Mouse (Mus musculus) thymus, adult 2 months (tissue): Measurements from ENCODE around the gene Pappa2. TPM values are rescaled to one million over a fixed set of nuclear protein-coding genes. Genes with fewer than 3 reads are reported as not detected.

Experiments
- DNase-seq: peaks from one replicate; pipeline ENCODE4 v3.0.0; 2021
- H3K27ac ChIP-seq: fragments of 200-500 bp; 2 replicates; pipeline ENCODE4 v1.5.1; 2012; ENCODE audit warnings: low read length, control low read depth; ENCODE audit not compliant: control insufficient read depth, insufficient read depth
- H3K27me3 ChIP-seq: fragments of 200-500 bp; 2 replicates; pipeline ENCODE4 v1.6.1; 2012; ENCODE audit warnings: mild to moderate bottlenecking, low read length, moderate library complexity, mixed read lengths; ENCODE audit not compliant: control insufficient read depth, insufficient read depth
- H3K36me3 ChIP-seq: fragments of 200-500 bp; 2 replicates; pipeline ENCODE4 v1.6.1; 2012; ENCODE audit warnings: mild to moderate bottlenecking, low read length, moderate library complexity; ENCODE audit not compliant: control insufficient read depth, insufficient read depth
- H3K4me1 ChIP-seq: fragments of 200-500 bp; replicated peaks from 2 replicates; pipeline ENCODE4 v1.6.1; 2012; ENCODE audit warnings: low read length; ENCODE audit not compliant: control insufficient read depth, insufficient read depth
- H3K4me3 ChIP-seq: fragments of 200-500 bp; 2 replicates; pipeline ENCODE4 v1.5.1; 2012; ENCODE audit warnings: mild to moderate bottlenecking, low read length, control low read depth, moderate library complexity; ENCODE audit not compliant: control insufficient read depth, insufficient read depth
- CTCF ChIP-seq: fragments of 200-500 bp; IDR thresholded peaks from 2 replicates; pipeline ENCODE4 v1.5.1; 2012; ENCODE audit warnings: mild to moderate bottlenecking, control low read depth, low read length, moderate library complexity, borderline replicate concordance; ENCODE audit not compliant: control insufficient read depth, poor library complexity, insufficient read depth; ENCODE audit errors: extremely low read depth
- POLR2A ChIP-seq: fragments of 200-500 bp; IDR thresholded peaks from 2 replicates; pipeline ENCODE4 v1.6.1; 2012; ENCODE audit warnings: mild to moderate bottlenecking, low read length, control low read depth, moderate library complexity; ENCODE audit not compliant: control insufficient read depth, poor library complexity, insufficient read depth; ENCODE audit errors: extremely low read depth
- WGBS: fragments of 180-500 bp; shearing (Covaris S2); methylation state at CpG from one replicate; pipeline ENCODE4 v1.1.7; 2018; 5-methylcytosine and 5-hydroxymethylcytosine counted together
- polyA plus RNA-seq: library from polyadenylated mRNA; depleted of rRNA; stranded (reverse); fragments of >200 nt; gene quantifications from 2 replicates; pipeline ENCODE4 v1.2.3, GENCODE M21; 2012

The Pappa2 gene
- polyA plus RNA-seq, 1 experiment: 0.62 TPM

DNA sequence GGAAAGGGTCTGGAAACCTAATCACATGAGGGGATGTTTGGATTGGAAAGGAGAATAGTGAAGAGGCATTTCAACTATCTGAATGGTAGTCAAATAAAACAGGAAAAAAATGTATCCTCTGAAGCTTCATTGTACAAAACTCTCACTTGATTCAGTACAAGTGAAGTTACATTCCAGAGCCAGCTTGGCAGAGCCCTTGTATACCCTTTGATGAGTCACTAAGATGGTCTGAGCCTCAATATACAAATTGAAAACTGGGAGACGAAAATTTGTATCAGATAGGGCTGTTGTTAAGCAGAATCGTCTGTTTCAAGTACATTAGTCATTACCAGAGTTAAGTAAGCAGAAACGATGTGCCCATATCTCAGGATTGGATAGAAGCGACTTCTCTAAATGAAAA, 143.1 kb downstream of the Pappa2 start:
- no peaks in the 10 kb centered on the region for H3K4me1 ChIP-seq
- no peak overlapping the region for H3K27ac ChIP-seq
- H3K36me3 ChIP-seq: no peaks in the 10 kb centered on the region
- 84% methylated on average over 4 of the region's 4 CpGs for WGBS
- H3K4me3 ChIP-seq: no peak overlapping the region
- H3K27me3 ChIP-seq: no peaks in the 10 kb centered on the region
- TF ChIP-seq POLR2A (no peak), CTCF (no peak)
- DNase-seq: no peak

DNA sequence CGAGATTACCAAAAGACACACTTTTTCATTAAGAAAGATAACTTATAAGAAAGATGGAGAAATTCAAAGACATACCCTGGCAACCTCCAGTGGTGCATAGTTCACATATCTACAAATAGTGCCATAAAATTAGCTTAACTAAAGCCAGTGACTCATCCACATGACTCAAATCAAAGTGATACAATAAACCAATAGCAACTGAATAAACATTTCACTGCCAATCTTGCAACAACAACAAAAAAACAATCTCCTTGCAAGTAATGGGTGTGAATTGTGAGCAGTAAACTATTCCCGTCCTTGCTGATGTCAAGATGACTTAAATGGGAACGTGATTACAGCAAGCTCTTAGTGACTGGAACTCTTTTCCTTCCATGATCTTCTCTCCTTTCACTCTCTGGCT, 150.1 kb downstream of the Pappa2 start:
- H3K4me1 ChIP-seq: no peaks in the 10 kb centered on the region
- H3K27ac ChIP-seq: no peak overlapping the region
- no peaks in the 10 kb centered on the region for H3K36me3 ChIP-seq
- H3K4me3 ChIP-seq: no peak overlapping the region
- no peak for TF ChIP-seq POLR2A
- TF ChIP-seq CTCF: no peak
- WGBS: 73% methylated on average over 3 of the region's 3 CpGs
- no peaks in the 10 kb centered on the region for H3K27me3 ChIP-seq
- DNase-seq: no peak

DNA sequence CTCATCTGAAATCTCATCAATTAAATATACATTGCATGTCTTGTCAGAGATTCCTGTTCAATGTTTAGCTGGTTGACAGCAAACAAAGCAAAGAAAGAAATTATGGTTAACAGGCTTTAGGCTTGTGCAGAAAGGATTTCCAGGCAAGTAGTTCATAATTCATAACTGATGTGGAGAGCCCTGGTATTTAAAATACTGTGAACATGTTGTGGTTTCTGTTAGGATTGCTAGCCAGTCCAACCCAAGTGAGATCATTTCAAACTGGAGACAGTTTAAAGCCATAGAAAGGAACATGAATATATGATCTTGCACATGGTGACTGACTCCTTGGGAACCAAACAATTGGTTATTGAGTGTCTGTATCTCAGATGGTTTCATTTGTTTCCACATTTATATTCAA, 152.4 kb downstream of the Pappa2 start:
- no peak for TF ChIP-seq POLR2A
- TF ChIP-seq CTCF: no peak
- no peaks in the 10 kb centered on the region for H3K4me1 ChIP-seq
- H3K4me3 ChIP-seq: no peak overlapping the region
- no peaks in the 10 kb centered on the region for H3K27me3 ChIP-seq
- H3K27ac ChIP-seq: no peak overlapping the region
- no peak for DNase-seq
- H3K36me3 ChIP-seq: no peaks in the 10 kb centered on the region

DNA sequence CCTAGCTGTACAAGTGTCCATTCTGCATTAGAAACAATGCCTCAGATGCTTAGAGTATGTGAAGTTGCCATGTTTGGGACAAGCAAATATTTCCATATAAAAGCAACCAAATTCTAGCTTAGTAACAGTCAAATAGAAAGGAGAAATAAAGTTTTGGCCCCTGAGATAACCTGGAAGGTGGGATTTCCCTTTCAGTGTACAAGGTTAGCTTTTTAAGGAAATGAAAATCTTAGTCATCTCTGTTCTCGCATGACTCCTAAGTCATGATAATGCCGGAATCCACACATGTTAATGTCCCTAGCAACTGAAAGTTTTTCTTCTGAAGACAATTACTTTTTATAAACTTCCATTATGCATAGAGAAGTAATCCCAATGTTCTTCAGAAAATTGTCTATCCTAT, 160.6 kb downstream of the Pappa2 start:
- H3K27ac ChIP-seq: no peak overlapping the region
- no peak for DNase-seq

DNA sequence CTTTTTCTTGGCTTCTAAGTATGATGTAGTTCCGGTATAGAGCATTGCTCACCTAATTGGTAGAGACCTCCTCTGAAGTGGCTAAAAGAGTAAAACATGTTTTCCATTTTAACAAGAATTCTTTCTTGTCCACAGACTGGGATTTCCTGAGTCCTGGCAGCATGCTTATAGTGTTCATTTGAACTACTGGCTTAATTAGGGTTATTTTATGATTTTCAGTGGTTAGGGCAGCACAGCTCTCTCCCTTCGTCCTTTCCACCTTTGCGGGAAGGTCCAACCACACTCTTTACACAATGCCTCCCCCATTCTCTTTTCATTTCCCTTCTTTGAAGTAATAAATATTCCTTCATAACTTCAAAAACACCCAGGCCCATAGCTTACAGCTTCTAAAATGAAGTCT, 163.8 kb downstream of the Pappa2 start:
- TF ChIP-seq POLR2A (no peak), CTCF (no peak)
- H3K4me3 ChIP-seq: no peak overlapping the region
- no peaks in the 10 kb centered on the region for H3K36me3 ChIP-seq
- DNase-seq: no peak
- no peaks in the 10 kb centered on the region for H3K4me1 ChIP-seq
- WGBS: 89% methylated on average over 3 of the region's 3 CpGs
- no peaks in the 10 kb centered on the region for H3K27me3 ChIP-seq
- no peak overlapping the region for H3K27ac ChIP-seq

More for the DNA sequence above, 160.6 kb downstream of the Pappa2 start:
- H3K36me3 ChIP-seq: no peaks in the 10 kb centered on the region
- TF ChIP-seq CTCF (no peak), POLR2A (no peak)
- WGBS: 90% methylated on average over 2 of the region's 2 CpGs
- H3K27me3 ChIP-seq: no peaks in the 10 kb centered on the region
- H3K4me1 ChIP-seq: no peaks in the 10 kb centered on the region
- H3K4me3 ChIP-seq: no peak overlapping the region

DNA sequence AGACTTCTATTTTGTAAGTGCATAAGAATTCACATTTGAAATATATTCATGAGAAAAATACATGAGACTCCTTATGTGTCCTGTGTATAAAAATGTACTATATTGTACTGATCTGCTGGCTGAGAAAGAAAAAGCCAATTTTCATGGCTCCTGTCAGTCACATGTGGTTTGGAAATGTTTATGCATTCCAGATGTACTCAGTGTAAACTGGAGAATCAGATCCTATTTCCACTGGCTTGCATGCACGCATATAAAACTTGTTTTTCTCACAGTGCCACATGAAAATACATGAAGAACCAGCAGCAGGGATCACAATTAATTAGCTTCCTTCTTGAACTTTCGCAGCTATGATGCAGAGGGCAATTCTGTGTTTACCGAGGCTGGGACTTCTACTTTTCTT, 168.4 kb downstream of the Pappa2 start:
- 91% methylated on average over 3 of the region's 3 CpGs for WGBS
- Histone ChIP-seq H3K4me3 (no peak overlapping the region), H3K27ac (no peak overlapping the region), H3K36me3 (no peaks in the 10 kb centered on the region), H3K27me3 (no peaks in the 10 kb centered on the region), H3K4me1 (no peaks in the 10 kb centered on the region)
- no peak for DNase-seq
- no peak for TF ChIP-seq POLR2A
- no peak for TF ChIP-seq CTCF

DNA sequence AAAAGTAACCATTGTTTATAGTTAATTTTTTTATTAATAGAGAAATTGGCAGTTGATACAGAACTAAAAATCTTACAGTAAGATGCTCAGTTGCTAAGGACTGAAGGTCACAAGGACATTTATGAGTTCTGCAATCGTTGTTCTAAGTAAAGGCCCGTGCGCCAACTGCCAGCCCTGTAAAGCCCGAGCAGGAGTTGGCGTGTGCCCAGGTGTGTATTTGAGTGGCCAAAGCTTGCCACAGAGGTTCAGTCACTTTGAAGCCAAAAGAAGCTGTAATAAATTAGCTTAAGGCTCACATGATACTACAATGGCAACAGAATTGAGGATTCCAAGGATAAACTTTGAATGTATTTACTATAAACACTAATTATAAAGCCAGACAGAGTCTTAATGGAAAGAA, 204.8 kb downstream of the Pappa2 start:
- H3K27me3 ChIP-seq: no peaks in the 10 kb centered on the region
- no peak for TF ChIP-seq POLR2A
- no peak for TF ChIP-seq CTCF
- H3K36me3 ChIP-seq: no peaks in the 10 kb centered on the region
- H3K27ac ChIP-seq: no peak overlapping the region
- 98% methylated on average over 5 of the region's 5 CpGs for WGBS
- DNase-seq: no peak
- no peaks in the 10 kb centered on the region for H3K4me1 ChIP-seq
- H3K4me3 ChIP-seq: no peak overlapping the region

DNA sequence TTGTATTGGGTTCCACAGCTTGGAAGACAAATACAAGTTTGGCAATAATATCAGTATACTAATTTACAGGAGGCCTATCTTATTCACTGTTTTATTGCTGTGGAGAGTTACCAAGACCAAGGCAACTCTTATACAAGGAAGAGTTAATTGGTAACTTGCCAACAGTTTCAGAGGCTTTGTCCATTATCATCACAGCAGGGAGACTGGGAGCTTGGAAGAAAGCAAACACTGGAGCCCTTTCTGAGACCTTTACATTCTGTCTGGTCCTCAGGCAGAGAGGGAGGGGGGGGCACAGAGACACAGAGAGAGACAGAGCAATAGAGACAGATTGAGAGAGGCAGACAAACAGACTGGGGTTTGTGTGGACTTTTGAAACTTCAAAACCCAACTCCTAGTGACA, 207.2 kb downstream of the Pappa2 start:
- TF ChIP-seq POLR2A (no peak), CTCF (no peak)
- Histone ChIP-seq H3K4me1 (no peaks in the 10 kb centered on the region), H3K27me3 (no peaks in the 10 kb centered on the region), H3K36me3 (no peaks in the 10 kb centered on the region), H3K27ac (no peak overlapping the region), H3K4me3 (no peak overlapping the region)
- no peak for DNase-seq
